Mouse (Mus musculus) lung, embryonic 14.5 days (tissue): Measurements from ENCODE around the gene Phospho1. TPM values are rescaled to one million over a fixed set of nuclear protein-coding genes. Genes with fewer than 3 reads are reported as not detected.

Experiments used
- ATAC-seq: fragments of 200-750 bp; cut with Nextera tagmentation; 2 replicates; pipeline ENCODE4 v1.8.0; 2017; ENCODE audit warnings: mild to moderate bottlenecking, moderate TSS enrichment, moderate library complexity; ENCODE audit not compliant: insufficient read depth
- DNase-seq: peaks from one replicate; pipeline ENCODE4 v3.0.0-alpha.2; 2015
- H3K27ac ChIP-seq: fragments of 300-500 bp; sonication (generic); 2 replicates; pipeline ENCODE4 v1.5.1; 2014; ENCODE audit warnings: low read depth, mild to moderate bottlenecking, moderate library complexity
- H3K27me3 ChIP-seq: fragments of 300-500 bp; sonication (generic); 2 replicates; pipeline ENCODE4 v1.6.1; 2014; ENCODE audit warnings: low read length, control low read depth; ENCODE audit not compliant: insufficient read depth
- H3K36me3 ChIP-seq: fragments of 300-500 bp; sonication (generic); 2 replicates; pipeline ENCODE4 v1.6.1; 2014; ENCODE audit warnings: control low read depth; ENCODE audit not compliant: insufficient read depth
- H3K4me1 ChIP-seq: fragments of 300-500 bp; sonication (generic); 2 replicates; pipeline ENCODE4 v1.6.1; 2014; ENCODE audit warnings: antibody characterized with exemption, control low read depth; ENCODE audit not compliant: insufficient read depth
- H3K4me2 ChIP-seq: fragments of 300-500 bp; sonication (generic); 2 replicates; pipeline ENCODE4 v1.6.1; 2014; ENCODE audit warnings: mild to moderate bottlenecking
- H3K4me3 ChIP-seq: fragments of 300-500 bp; sonication (generic); 2 replicates; pipeline ENCODE4 v1.5.1; 2014; ENCODE audit warnings: low read depth, low read length
- H3K9ac ChIP-seq: fragments of 300-500 bp; sonication (generic); 2 replicates; pipeline ENCODE4 v1.6.1; 2014
- H3K9me3 ChIP-seq: fragments of 300-500 bp; sonication (generic); 2 replicates; pipeline ENCODE4 v1.6.1; 2016; ENCODE audit warnings: low read depth, low read length, control low read depth
- CTCF ChIP-seq: IDR thresholded peaks from 2 replicates; pipeline ENCODE4 v1.5.1; 2016; ENCODE audit warnings: antibody characterized with exemption, low read depth
- WGBS: fragments of 180-500 bp; shearing (Covaris S2); extraction: QIAGEN DNeasy Blood & Tissue Kit; methylation state at CpG from one replicate; pipeline ENCODE4 v1.1.7; 2014; 5-methylcytosine and 5-hydroxymethylcytosine counted together
- polyA plus RNA-seq: library from polyadenylated mRNA; unstranded; fragments of >200 nt; fragmentation: Nextera tagmentation; extraction: Ambion mirVana; gene quantifications from 2 replicates; pipeline ENCODE4 v1.2.1, GENCODE M21; 2014

Gene Phospho1
- polyA plus RNA-seq, 1 experiment from 2014 or later: not detected

DNA sequence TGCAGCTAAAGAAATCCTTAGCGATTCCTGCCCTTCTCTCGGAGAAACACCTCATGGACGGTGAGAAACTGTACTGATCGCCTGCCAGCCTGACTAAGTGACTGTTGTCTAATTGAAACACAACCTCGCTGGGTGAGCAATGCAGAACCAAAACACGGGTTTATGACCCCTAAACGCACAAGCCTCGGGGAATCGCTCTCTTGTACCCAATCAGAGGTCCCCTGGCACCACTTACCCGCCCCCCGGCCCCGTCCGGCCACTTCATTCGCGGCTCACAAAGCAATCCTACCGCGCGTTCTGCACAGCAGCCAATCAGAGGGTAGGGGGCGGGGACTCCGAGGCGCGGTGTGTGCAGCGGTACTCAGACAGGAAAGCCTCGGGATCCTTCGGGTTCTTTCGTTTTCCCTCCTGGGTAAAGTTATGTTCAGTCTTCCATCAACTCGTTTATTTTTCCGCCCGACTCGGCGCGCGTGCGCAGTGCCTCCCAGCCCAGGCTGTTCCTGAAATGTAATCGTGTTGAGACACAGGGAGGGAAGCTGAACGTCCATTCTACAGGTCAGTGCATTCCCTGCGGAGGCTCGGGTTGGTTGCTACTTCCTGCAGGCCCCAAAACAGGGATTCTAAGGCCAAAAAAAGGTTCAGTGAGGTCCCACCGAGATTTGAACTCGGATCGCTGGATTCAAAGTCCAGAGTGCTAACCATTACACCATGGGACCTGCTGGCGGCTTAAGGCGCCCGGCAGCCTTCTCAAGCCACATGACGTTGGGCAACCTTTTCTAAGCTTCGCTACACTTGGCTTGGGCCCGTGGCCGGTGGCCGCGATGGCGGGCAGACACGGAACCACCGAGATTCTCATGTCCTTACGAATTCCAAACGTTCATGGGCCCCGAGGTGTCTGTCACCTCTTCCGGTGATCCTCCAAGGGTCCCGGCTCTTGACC, 34.5 kb downstream of the Phospho1 start:
- DNase-seq (peak; percentile 97), ATAC-seq (peak; percentile 99)
- Histone ChIP-seq H3K4me3 (peak overlapping the region; percentile 71), H3K27me3 (no peaks in the 10 kb centered on the region), H3K9ac (peak overlapping the region; percentile 67), H3K4me1 (no peaks in the 10 kb centered on the region), H3K4me2 (peak overlapping the region; percentile 79), H3K9me3 (no peaks in the 10 kb centered on the region), H3K27ac (peak overlapping the region; percentile 95), H3K36me3 (no peaks in the 10 kb centered on the region)
- WGBS: under 1% methylated on average over 58 of the region's 58 CpGs
- TF ChIP-seq CTCF: no peak

DNA sequence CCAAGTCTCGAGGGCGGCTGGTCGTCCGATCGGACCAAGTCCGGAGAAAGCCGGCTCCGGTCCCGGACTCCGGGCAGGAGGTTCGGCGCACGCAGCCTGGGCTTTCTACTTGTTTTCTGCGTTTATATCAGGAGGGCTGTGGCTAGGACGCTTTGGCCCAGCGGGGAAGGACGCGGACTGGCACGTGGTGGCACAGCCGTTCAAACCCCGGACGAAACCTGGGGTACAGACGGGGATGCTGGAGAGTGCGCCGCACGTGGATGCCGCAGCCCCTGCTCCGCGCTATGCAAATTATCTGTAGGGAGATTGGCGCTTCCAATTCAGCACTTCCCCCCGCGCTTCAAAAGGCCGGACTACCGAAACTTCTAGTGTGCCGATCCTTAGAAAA, 35.2 kb downstream of the Phospho1 start:
- ATAC-seq: peak; percentile 57
- H3K36me3 ChIP-seq: no peaks in the 10 kb centered on the region
- H3K9me3 ChIP-seq: no peaks in the 10 kb centered on the region
- no peaks in the 10 kb centered on the region for H3K27me3 ChIP-seq
- H3K27ac ChIP-seq: peak overlapping the region; percentile 95
- peak overlapping the region; percentile 67 for H3K9ac ChIP-seq
- H3K4me3 ChIP-seq: peak overlapping the region; percentile 71
- no peaks in the 10 kb centered on the region for H3K4me1 ChIP-seq
- H3K4me2 ChIP-seq: peak overlapping the region; percentile 79
- WGBS: under 1% methylated on average over 35 of the region's 35 CpGs
- DNase-seq: peak; percentile 83
- TF ChIP-seq CTCF: peak; percentile 25; the same call in 1 of the 2 replicates

DNA sequence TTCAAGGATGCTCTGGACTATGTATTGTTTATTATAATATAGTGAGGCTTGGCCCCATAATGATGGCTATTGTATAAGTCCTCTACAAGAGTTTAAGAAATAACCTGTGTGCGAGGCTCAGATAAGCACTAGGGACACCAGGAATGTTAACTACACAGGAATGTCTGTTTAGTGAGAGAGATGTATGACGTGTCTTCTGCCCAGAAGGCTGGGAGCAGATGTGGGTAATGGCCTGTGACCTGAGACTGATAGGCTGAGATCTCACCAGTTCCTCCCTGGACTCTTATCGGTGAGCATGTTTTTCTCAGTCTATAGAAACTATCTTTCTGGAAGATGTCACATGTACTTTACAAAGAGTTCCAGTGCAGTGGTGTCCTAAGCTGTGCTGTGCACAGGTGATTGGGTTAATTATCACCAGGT, 35.8 kb downstream of the Phospho1 start:
- peak overlapping the region; percentile 67 for H3K9ac ChIP-seq
- H3K27ac ChIP-seq: peak overlapping the region; percentile 95; the same call in 1 of the 2 replicates
- no peak for TF ChIP-seq CTCF
- H3K4me3 ChIP-seq: peak overlapping the region; percentile 71
- H3K4me2 ChIP-seq: peak overlapping the region; percentile 79
- no peaks in the 10 kb centered on the region for H3K4me1 ChIP-seq
- 10% methylated on average over 3 of the region's 3 CpGs for WGBS
- DNase-seq: no peak
- H3K27me3 ChIP-seq: no peaks in the 10 kb centered on the region
- no peak for ATAC-seq
- no peaks in the 10 kb centered on the region for H3K9me3 ChIP-seq
- no peaks in the 10 kb centered on the region for H3K36me3 ChIP-seq

DNA sequence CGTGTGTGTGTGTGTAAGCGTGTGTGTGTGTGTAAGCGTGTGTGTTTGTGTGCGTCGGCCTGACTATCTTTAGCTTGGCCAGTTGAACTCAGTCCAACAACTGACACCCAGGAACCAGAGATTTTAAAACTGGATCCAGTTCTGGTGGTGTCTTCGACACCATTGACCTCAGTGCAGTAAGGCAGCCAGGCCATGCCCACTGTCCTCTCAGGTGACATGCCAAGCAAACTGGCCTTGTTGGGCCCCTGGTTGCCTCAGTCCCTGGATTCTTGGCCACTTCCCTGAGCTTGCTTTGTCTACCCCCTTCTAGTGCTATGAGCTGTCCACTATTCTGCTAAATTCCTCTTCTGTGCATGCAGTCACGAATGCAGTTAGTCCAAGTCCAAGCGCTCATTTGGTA, 37.1 kb downstream of the Phospho1 start:
- Histone ChIP-seq H3K36me3 (no peaks in the 10 kb centered on the region), H3K4me2 (no peak overlapping the region), H3K27ac (no peak overlapping the region), H3K4me1 (no peaks in the 10 kb centered on the region), H3K4me3 (no peak overlapping the region), H3K9ac (no peak overlapping the region), H3K27me3 (no peaks in the 10 kb centered on the region), H3K9me3 (no peaks in the 10 kb centered on the region)
- DNase-seq (no peak), ATAC-seq (no peak)
- no peak for TF ChIP-seq CTCF
- 90% methylated on average over 8 of the region's 8 CpGs for WGBS

DNA sequence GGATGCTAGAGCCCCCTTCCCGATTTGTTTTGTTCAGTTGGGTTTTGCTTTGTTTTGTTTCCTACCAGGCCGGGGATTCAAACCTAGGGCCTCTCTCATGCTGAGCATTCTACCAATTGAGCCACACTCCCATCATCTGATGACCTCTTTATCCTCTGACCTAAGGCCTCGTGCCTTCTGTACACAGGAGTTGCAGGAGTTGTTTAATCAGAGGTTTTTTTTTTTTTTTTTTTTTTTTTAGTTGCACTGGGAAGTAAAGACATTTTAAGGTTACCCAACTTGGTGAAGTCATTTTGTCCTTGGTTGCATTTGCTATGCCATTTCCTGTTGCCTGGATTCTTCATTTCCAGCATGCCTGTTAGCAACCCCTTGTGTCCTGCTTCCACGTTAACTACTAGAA, 45.1 kb downstream of the Phospho1 start:
- DNase-seq: no peak

DNA sequence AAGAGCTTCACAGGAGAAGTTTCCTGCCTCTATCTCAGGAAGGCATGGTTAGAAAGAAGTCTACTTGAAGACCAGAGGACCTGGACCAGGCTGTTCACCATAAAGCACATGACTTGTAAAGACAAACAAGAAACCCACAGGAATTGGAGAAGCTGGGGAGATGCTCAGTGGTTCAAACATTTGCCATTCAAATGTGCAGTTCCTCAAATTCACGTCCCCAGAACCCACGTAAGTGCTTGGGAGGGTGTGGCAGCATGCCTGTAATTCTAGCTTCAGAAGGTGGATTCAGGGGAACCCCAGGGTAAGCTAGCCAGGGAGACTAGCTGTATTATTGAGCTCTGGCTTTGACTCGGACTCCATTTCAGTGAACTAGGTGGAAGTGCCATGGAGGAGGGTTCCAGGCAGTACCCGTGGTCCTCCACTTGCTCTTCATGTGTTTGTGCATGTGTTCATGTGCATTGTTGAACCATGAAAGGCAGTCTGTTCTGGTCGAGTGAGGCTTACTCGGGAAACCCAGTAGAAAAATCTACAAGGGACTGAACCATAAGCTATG, 45.7 kb downstream of the Phospho1 start:
- 50% methylated on average over 6 of the region's 6 CpGs for WGBS
- H3K27me3 ChIP-seq: no peaks in the 10 kb centered on the region
- no peak overlapping the region for H3K9ac ChIP-seq
- H3K36me3 ChIP-seq: no peaks in the 10 kb centered on the region
- H3K9me3 ChIP-seq: no peaks in the 10 kb centered on the region
- ATAC-seq (no peak), DNase-seq (no peak)
- TF ChIP-seq CTCF: no peak
- H3K4me2 ChIP-seq: no peak overlapping the region
- no peaks in the 10 kb centered on the region for H3K4me1 ChIP-seq
- no peak overlapping the region for H3K27ac ChIP-seq
- no peak overlapping the region for H3K4me3 ChIP-seq

More for the DNA sequence above, 45.1 kb downstream of the Phospho1 start:
- no peak overlapping the region for H3K4me2 ChIP-seq
- 70% methylated on average over 4 of the region's 4 CpGs for WGBS
- no peak overlapping the region for H3K27ac ChIP-seq
- no peak for ATAC-seq
- no peaks in the 10 kb centered on the region for H3K9me3 ChIP-seq
- H3K36me3 ChIP-seq: no peaks in the 10 kb centered on the region
- no peak overlapping the region for H3K4me3 ChIP-seq
- no peaks in the 10 kb centered on the region for H3K27me3 ChIP-seq
- H3K9ac ChIP-seq: no peak overlapping the region
- TF ChIP-seq CTCF: no peak
- no peaks in the 10 kb centered on the region for H3K4me1 ChIP-seq

DNA sequence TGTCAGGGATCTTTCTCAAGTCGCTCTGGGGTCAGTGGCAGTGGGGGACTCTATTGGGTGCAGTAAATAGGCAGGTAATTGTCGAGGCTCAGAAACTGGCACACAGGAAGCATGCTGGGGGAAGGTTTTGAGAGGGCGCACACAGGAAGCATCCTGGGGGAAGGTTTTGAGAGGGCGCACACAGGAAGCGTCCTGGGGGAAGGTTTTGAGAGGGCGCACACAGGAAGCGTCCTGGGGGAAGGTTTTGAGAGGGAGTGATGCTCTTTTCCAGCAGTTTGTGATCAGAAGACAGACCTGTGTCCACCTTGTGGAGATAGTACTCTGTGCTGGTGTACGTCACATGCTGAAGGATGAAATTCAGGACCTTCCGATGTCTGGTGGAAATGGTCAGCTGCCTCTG, 51.5 kb downstream of the Phospho1 start:
- no peaks in the 10 kb centered on the region for H3K4me1 ChIP-seq
- no peak overlapping the region for H3K9ac ChIP-seq
- no peaks in the 10 kb centered on the region for H3K27me3 ChIP-seq
- H3K27ac ChIP-seq: no peak overlapping the region
- ATAC-seq (no peak), DNase-seq (peak; percentile 6)
- no peak overlapping the region for H3K4me3 ChIP-seq
- no peaks in the 10 kb centered on the region for H3K9me3 ChIP-seq
- H3K4me2 ChIP-seq: no peak overlapping the region
- WGBS: 29% methylated on average over 9 of the region's 9 CpGs
- TF ChIP-seq CTCF: no peak
- H3K36me3 ChIP-seq: no peaks in the 10 kb centered on the region
